Mouse (Mus musculus) hindbrain, embryonic 11.5 days (tissue): ENCODE results near the gene Vax1. TPM values are rescaled to one million over a fixed set of nuclear protein-coding genes. Genes with fewer than 3 reads are reported as not detected.
A peak's percentile ranks its signal among the peaks of the same experiment; 100 is the strongest.

Experiments used
- ATAC-seq: fragments of 200-750 bp; cut with Nextera tagmentation; 2 replicates; pipeline ENCODE4 v1.8.0; 2017; ENCODE audit warnings: mild to moderate bottlenecking, moderate TSS enrichment, moderate library complexity; ENCODE audit not compliant: low FRiP score
- DNase-seq: peaks from one replicate; pipeline ENCODE4 v3.0.0-alpha.2; 2015; ENCODE audit warnings: low spot score
- H3K27ac ChIP-seq: fragments of 300-500 bp; sonication (generic); 2 replicates; pipeline ENCODE4 v1.5.1; 2014; ENCODE audit warnings: mild to moderate bottlenecking, low read depth, low read length
- H3K27me3 ChIP-seq: fragments of 300-500 bp; sonication (generic); 2 replicates; pipeline ENCODE4 v1.6.1; 2014; ENCODE audit warnings: mild to moderate bottlenecking, low read length, moderate library complexity, mixed read lengths; ENCODE audit not compliant: control insufficient read depth, insufficient read depth
- H3K36me3 ChIP-seq: fragments of 300-500 bp; sonication (generic); 2 replicates; pipeline ENCODE4 v1.6.1; 2014; ENCODE audit warnings: mild to moderate bottlenecking, low read length, moderate library complexity, mixed read lengths; ENCODE audit not compliant: control insufficient read depth, insufficient read depth
- H3K4me1 ChIP-seq: fragments of 300-500 bp; sonication (generic); replicated peaks from 2 replicates; pipeline ENCODE4 v1.6.1; 2014; ENCODE audit warnings: low read length, mixed read lengths; ENCODE audit not compliant: control insufficient read depth, insufficient read depth
- H3K4me2 ChIP-seq: fragments of 300-500 bp; sonication (generic); replicated peaks from 2 replicates; pipeline ENCODE4 v1.6.1; 2014; ENCODE audit warnings: mild to moderate bottlenecking, low read depth, low read length
- H3K4me3 ChIP-seq: fragments of 300-500 bp; sonication (generic); 2 replicates; pipeline ENCODE4 v1.5.1; 2014; ENCODE audit warnings: low read depth, low read length
- H3K9ac ChIP-seq: fragments of 300-500 bp; sonication (generic); 2 replicates; pipeline ENCODE4 v1.6.1; 2014; ENCODE audit warnings: low read depth, low read length
- H3K9me3 ChIP-seq: fragments of 300-500 bp; sonication (generic); 2 replicates; pipeline ENCODE4 v1.6.1; 2016; ENCODE audit warnings: low read length; ENCODE audit not compliant: control insufficient read depth
- WGBS: fragments of 180-500 bp; shearing (Covaris S2); extraction: QIAGEN DNeasy Blood & Tissue Kit; methylation state at CpG from one replicate; pipeline ENCODE4 v1.1.7; 2014; 5-methylcytosine and 5-hydroxymethylcytosine counted together
- polyA plus RNA-seq: library from polyadenylated mRNA; unstranded; fragments of >200 nt; fragmentation: Nextera tagmentation; extraction: Ambion mirVana; gene quantifications from 2 replicates; pipeline ENCODE4 v1.2.1, GENCODE M21; 2014

Vax1 gene
- polyA plus RNA-seq, 1 experiment from 2014 or later = not detected

DNA sequence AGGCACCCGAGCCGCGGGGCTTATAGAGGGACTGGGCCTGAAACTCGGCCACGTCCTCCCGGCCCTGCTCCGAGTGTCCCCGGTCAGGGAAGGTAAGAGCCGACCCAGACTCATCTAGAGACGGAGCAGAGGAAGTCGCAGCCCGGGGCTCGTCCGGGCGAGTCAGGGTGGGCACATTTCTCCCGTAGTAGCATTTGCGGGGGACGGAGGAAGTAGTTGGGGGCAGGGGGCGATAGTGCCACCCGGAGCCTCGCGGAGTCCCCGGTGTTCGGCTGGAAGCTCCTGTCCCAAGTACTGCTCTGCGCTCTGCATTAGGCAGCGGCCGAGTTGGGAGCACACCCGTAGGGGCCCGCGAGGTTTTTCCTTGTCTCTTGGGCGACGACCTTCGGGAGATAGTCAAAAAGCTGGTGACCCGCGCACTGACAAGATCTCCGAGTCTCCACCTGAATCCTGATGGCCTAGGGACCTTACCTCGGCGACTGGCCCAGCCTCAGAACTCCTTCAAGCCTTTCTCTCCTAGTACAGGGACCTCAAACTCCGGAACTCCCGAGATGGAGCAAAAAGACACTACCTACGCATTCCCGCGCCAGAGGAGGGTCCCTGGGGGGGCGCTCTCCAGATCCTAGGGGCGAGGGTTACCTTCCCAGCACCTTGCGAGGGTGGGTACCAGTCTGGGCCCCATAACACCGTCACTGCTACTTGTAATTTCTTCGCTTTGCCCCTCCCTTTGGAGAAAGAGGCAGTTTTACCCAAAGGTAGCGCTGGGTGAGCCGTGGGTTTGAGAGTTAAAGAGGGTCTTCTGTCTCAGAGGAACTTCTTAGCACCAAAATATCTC lies 24.3 kb upstream of the Vax1 start:
- peaks cover 80% of the 10 kb centered on the region for H3K27me3 ChIP-seq
- H3K36me3 ChIP-seq = no peaks in the 10 kb centered on the region
- H3K4me2 ChIP-seq = no peak overlapping the region
- peak; percentile 61 for DNase-seq
- H3K9me3 ChIP-seq = no peaks in the 10 kb centered on the region
- WGBS = under 1% methylated on average over 50 of the region's 50 CpGs
- no peak for ATAC-seq
- H3K4me3 ChIP-seq = no peak overlapping the region
- no peaks in the 10 kb centered on the region for H3K4me1 ChIP-seq
- H3K9ac ChIP-seq = no peak overlapping the region
- H3K27ac ChIP-seq = no peak overlapping the region

DNA sequence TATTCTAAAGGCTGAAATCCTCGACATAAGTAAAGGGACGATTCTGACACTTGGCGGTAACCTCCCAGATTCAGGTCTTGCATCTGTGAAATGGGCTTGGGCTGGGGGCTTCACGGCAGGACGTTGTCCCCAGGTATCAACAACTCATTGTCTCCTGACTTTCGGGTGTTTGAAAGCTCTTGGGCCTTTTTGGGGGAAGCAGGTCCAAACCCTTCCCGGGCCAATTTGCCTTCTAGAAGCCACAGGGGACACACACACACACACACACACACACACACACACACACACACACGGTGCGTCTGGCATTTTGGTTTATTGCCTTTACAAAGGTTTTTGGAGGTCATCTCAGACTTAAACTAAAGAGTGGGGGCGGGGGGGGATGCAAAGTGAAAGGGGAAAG lies 23.6 kb upstream of the Vax1 start:
- no peak overlapping the region for H3K4me3 ChIP-seq

DNA sequence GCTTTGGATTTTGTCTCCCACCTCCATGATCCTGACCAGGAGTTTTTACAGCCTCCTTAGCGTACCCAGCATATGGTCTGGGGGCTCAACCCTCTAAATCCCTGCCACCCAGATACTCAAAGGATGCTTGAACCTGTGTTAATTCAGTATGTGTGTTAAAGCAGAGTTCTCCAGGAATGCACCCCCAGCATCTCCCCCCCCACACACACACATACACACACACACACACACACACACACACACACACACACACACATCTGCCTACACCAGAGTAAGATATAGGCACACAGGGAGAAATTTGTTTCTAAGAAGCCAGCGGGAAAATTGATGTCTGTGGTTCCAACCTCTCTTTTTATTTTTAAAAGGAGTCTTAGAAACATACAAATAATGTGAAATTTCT lies 22.6 kb upstream of the Vax1 start:
- H3K27me3 ChIP-seq = peaks cover 88% of the 10 kb centered on the region
- no peak overlapping the region for H3K4me3 ChIP-seq
- DNase-seq (peak; percentile 40), ATAC-seq (no peak)
- no peak overlapping the region for H3K9ac ChIP-seq
- no peaks in the 10 kb centered on the region for H3K36me3 ChIP-seq
- no peak overlapping the region for H3K4me2 ChIP-seq
- WGBS = 10% methylated on average over 2 of the region's 2 CpGs
- no peaks in the 10 kb centered on the region for H3K9me3 ChIP-seq
- no peaks in the 10 kb centered on the region for H3K4me1 ChIP-seq
- no peak overlapping the region for H3K27ac ChIP-seq

More for the DNA sequence above, 23.6 kb upstream of the Vax1 start:
- Histone ChIP-seq H3K36me3 (no peaks in the 10 kb centered on the region), H3K27ac (no peak overlapping the region), H3K4me1 (no peaks in the 10 kb centered on the region), H3K4me2 (no peak overlapping the region), H3K9ac (no peak overlapping the region), H3K9me3 (no peaks in the 10 kb centered on the region), H3K27me3 (peaks cover 88% of the 10 kb centered on the region)
- ATAC-seq (no peak), DNase-seq (peak; percentile 54)
- WGBS = 0% methylated on average over 10 of the region's 10 CpGs

DNA sequence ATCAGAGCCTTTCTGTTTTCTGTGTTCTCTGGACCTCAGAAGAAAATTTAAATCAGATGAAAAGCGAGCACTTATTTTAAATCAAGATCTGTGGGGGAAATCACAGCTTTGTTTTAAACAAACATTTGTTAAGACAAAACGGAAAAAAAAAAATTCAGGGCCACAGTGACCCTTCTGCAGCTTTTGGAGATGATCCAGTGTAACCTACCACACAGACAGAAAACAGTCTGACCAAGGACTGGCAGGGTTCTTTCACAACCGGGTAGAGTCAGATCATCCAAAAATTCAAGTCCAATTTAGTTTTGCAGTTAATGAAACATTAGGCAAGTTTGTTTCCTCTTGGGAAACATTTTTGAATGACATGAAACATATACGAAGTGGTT lies 21.3 kb upstream of the Vax1 start:
- ATAC-seq = no peak
- peaks cover 82% of the 10 kb centered on the region for H3K27me3 ChIP-seq
- no peak overlapping the region for H3K9ac ChIP-seq
- H3K4me1 ChIP-seq = no peaks in the 10 kb centered on the region
- H3K27ac ChIP-seq = no peak overlapping the region
- no peak overlapping the region for H3K4me2 ChIP-seq
- H3K4me3 ChIP-seq = no peak overlapping the region
- peak; percentile 31 for DNase-seq
- H3K36me3 ChIP-seq = no peaks in the 10 kb centered on the region
- no peaks in the 10 kb centered on the region for H3K9me3 ChIP-seq
- WGBS = 4% methylated on average over 4 of the region's 4 CpGs

GRCm38 (mm10) chr19:59190431-59191122 lies 20.7 kb upstream of the Vax1 start:
- ATAC-seq (no peak), DNase-seq (peak; percentile 39)
- Histone ChIP-seq H3K4me2 (no peak overlapping the region), H3K27me3 (peaks cover 81% of the 10 kb centered on the region), H3K9me3 (no peaks in the 10 kb centered on the region), H3K4me1 (no peaks in the 10 kb centered on the region), H3K36me3 (no peaks in the 10 kb centered on the region), H3K27ac (no peak overlapping the region), H3K9ac (no peak overlapping the region), H3K4me3 (no peak overlapping the region)
- 1% methylated on average over 8 of the region's 8 CpGs for WGBS

- Histone ChIP-seq H3K9me3 (no peaks in the 10 kb centered on the region), H3K27me3 (peaks cover 71% of the 10 kb centered on the region), H3K4me1 (no peaks in the 10 kb centered on the region), H3K9ac (no peak overlapping the region), H3K4me2 (no peak overlapping the region), H3K36me3 (no peaks in the 10 kb centered on the region), H3K4me3 (no peak overlapping the region), H3K27ac (no peak overlapping the region)
- WGBS = 20% methylated on average over 4 of the region's 4 CpGs
- no peak for ATAC-seq
- no peak for DNase-seq
Observed at GRCm38 (mm10) chr19:59188981-59189380, 19.1 kb upstream of the Vax1 start.

GRCm38 (mm10) chr19:59184000-59184399 lies 14.1 kb upstream of the Vax1 start:
- Histone ChIP-seq H3K4me3 (no peak overlapping the region), H3K27ac (no peak overlapping the region), H3K27me3 (peaks cover 34% of the 10 kb centered on the region), H3K36me3 (no peaks in the 10 kb centered on the region), H3K9ac (no peak overlapping the region), H3K4me2 (no peak overlapping the region), H3K4me1 (no peaks in the 10 kb centered on the region), H3K9me3 (no peaks in the 10 kb centered on the region)
- ATAC-seq = no peak
- no peak for DNase-seq
- WGBS = 53% methylated on average over 3 of the region's 3 CpGs

- no peaks in the 10 kb centered on the region for H3K36me3 ChIP-seq
- no peak overlapping the region for H3K4me2 ChIP-seq
- H3K4me3 ChIP-seq = no peak overlapping the region
- ATAC-seq (peak; percentile 17; the same call in 1 of the 2 replicates), DNase-seq (peak; percentile 33)
- H3K9ac ChIP-seq = no peak overlapping the region
- no peaks in the 10 kb centered on the region for H3K9me3 ChIP-seq
- peaks cover 5% of the 10 kb centered on the region; the same call in 1 of the 2 replicates for H3K4me1 ChIP-seq
- H3K27me3 ChIP-seq = peaks cover 81% of the 10 kb centered on the region
- H3K27ac ChIP-seq = no peak overlapping the region
- 8% methylated on average over 6 of the region's 6 CpGs for WGBS
Observed at GRCm38 (mm10) chr19:59173341-59174015, 3.6 kb upstream of the Vax1 start.
